Mouse (Mus musculus) gastrocnemius, postnatal 25 days (tissue): ENCODE measurements around the gene Spns2. TPM values are rescaled to one million over a fixed set of nuclear protein-coding genes. Genes with fewer than 3 reads are reported as not detected.
"Not testable (repeated sequence)": the region's sequence is repeated elsewhere in the genome, so short reads cannot be mapped to it uniquely, and the experiment has no call there.

Source experiments
- DNase-seq: peaks from one replicate; pipeline ENCODE4 v3.0.0; 2022
- total RNA-seq, 2 experiments: library from RNA; stranded (reverse); gene quantifications; 1 replicate in 1 of 2; 2 replicates in 1 of 2; pipeline ENCODE4 v1.2.3; 2021

Spns2 gene
- total RNA-seq, 2 experiments from 2014 or later: 12.4 to 16.9 TPM

DNA sequence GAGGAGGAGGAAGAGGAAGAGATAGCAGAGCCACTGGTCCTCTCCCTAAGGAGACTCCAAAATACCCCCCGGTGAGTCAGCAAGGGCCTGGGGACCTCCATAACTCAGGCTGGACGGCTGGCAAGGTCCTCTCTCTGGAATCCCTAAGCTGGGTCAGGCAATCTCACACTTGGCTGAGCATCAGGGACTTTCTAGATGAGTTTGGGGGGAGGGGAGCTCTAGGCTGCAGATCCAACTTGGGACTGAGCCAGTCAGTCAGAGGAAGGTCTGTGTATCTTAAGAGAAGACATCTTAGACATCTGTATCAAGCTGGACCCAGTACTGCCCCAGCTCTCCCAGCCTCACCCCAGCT is 54.0 kb downstream of the Spns2 start:
- peak; percentile 47 for DNase-seq

DNA sequence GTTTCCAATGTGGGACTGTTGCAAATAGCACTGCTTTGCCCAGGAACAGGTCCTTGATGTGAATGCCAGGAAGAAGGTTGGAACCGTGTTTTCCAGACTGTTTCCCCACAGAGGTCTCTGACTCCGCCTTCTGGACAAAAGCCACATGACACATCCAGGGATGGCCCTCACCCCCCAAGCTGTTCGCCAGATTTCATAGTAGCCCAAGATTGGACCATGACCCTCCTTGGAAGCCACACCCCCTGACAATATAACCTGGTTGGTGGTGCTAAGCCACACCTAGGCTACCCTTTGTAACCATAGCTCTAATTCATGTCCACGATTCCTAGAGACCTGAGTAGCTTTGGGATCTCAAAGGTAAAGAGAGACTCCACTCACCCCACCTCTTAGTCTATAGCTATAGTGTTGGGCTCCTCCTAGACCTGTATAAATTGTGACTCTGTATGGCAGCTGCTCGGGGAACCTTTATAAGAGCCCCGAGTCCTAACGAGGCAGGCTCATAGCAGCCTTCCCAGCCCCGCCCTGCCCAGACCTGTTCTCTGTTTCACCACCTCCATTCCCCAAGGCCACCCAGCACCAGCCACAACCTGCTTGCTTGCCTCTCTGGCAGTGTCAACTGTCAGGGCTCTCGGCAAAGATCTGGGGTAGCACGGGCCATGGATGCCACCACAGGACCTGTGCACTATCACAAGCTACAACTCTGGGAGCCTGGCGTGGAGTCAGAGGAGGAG is 54.6 kb downstream of the Spns2 start, which contains the start of gene Ggt6:
Gene Ggt6, plus strand, starts transcription at position 564 of the 731 bp plus-strand sequence.
- DNase-seq: peak; percentile 35

DNA sequence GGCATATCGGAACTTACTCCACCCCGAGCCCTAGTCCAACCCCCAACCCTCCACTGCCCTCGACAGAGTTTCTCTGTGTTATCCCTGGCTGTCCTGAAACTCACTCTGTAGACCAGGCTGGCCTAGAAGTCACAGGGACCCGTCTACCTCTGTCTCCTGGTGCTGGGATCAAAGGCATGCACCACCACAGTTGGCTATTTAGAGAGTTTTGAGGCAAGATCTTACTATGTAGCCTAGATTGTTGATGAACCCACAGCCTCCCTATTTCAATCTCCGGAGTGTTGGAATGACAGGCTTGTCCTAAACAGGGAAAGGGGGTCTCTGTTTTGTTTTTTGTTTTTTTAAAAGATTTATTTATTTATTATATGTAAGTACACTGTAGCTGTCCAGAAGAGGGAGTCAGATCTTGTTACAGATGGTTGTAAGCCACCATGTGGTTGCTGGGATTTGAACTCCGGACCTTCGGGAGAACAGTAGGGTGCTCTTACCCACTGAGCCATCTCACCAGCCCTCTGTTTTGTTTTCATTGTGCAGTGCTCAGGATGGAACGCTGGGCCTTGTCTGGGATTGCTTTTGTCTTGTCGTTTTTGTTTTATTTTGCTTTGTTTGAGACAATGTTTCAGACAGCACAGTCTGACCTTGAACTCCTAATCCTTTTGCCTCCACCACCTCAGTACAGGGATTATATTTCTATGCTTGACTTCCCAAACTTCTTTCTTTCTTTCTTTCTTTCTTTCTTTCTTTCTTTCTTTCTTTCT is 59.2 kb downstream of the Spns2 start:
- DNase-seq: not testable (repeated sequence)

DNA sequence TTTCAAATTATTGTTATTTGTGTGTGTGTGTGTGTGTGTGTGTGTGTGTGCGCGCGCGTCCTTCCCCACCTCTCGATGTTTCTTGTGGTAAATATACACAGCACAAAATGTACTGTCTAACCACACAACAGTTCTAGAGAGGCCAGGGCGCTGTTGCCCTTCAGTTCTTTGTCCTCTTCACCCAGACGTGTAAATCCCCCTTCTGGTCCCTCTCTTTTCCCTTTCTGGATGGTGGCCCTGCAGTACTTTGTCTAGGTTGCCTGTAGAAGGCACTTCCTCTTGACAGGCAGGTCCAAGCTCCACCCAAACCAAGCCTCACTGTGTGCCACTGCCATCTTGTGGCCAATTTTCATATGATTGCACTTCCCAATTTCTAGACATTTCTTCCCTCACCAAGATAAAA is 60.4 kb downstream of the Spns2 start:
- peak; percentile 57 for DNase-seq

DNA sequence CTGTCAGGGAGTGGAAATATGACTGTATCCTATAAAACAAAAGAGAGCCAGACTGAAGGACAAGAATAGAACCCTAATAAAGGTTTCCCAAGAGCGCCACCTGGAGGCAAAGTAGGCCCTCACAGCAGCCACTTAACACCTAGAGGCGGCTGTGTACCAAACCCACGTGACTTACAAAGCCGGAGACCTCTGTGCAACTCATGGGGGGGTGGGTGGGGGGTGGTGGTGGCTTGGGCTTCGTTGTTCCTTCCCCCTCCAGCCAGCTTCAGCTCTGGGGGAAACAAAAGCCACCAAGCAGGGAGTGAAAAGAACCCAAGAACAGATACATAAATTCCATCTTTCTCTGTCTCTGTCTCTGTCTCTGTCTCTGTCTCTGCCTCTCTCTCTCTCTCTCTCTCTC is 61.0 kb downstream of the Spns2 start:
- peak; percentile 63 for DNase-seq

DNA sequence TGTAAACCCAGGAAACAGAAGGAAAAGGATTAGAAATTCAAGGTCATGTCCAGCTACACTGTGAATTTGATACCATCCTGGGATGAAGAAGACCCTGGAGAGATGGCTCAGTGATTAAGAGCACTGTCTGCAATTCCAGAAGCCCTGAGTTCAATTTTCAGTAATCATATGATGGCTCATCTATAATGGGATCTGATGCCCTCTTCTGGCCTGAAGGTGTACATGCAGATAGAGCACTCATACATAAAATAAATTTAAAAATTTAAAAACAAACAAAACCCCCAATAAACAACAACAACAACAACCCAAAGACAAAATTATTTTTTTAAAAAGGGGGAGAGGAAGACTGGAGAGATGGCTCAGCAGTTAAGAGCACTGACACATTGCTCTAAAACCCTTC is 62.8 kb downstream of the Spns2 start:
- no peak for DNase-seq

DNA sequence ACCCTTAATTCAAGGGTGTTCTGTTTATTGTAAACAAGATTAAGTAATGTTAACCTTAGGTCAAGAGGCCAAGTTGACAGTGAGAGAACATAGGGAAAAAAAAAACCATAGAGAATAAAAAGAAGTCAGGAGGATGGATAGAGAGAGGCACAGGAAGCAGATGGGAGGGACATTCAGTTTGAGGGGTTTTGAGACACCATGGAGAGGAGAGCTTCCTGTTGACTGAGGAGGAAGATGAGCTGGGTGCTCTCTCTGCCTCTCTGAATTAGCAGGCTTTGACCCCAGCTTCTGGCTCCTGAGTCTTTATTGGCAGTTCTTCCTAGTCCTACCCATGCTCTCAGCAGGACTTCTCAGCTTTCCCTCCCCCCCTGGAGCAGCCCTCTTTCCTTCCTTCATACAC is 64.5 kb downstream of the Spns2 start:
- DNase-seq: no peak

DNA sequence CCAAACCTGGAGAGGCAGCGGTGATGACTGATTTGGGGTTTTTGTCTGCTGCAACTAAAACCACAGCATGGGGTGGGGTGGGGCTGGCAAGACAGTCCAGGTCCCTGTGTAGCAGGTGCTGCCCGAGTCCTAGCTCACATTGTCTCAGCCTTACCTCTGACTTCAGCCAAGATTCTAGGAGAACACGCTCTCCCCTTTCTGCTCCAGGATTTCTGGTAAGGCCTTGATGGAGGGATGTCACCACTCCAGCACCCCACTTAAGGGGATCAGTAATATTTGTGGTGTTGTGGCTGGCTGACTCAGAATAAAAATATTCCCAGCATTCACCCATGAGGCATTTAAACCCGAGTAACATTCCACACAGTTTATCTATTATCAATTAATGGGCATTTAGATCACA is 66.0 kb downstream of the Spns2 start:
- no peak for DNase-seq

DNA sequence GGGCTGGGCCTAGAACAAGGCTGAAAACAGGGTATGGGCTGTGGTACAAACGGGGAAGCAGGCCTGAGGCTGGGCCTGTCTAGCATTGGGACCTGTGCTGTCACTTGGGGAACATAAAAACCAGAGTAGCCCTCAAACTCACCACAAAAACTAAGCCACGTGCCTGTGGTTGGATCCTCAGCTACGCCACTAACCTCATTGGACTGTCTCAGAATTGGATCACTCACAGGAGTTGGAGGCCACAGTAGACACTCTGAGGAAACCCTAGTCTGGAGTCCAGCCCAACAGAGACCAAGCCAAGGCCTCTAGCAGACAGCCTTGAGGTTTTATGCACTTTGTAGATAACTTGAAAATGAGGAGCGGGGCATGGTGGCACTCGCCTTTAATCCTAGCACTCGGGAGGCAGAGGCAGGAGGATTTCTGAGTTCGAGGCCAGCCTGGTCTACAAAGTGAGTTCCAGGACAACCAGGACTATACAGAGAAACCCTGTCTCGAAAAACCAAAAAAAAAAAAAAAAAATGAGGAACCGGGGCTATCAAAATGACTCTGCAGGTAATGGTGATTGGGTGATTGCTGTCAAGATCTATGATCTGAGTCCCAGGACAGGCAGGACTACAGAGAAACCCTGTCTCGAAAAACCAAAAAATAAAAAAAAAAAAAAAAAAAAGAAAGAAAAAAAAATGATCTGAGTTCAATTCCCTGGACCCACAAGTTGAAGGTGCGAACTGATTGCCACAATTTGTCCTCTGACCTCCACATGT is 68.0 kb downstream of the Spns2 start:
- no peak for DNase-seq

DNA sequence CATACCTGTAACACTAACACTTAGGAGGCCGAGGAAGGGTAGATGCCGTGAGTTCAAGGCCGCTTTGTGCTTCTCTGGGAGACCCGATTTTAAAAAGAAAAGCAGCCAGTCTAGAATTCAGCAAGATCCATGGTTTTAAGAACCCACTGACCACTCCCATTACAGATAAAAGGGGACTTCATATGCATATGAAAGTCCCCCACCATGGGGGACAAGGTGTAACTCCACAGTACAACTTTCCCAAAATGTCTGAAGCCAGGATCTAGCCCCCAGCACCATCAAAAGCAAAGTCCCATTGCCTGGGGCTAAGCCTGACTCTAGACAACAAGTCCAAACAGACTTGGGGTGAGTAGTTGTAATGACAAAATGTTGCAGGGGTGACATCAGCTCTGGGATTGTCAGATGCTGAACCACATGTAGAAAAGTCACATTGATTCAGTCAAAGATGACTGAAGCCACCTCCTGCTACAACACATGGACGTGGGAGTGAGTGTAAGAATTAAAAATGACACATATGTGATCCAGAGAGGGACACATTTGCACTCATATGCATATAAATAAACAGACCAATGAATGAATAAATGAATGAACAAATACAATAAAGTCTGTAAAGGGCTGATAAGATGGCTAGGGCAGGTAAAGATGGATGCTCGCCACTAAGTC is 69.1 kb downstream of the Spns2 start:
- DNase-seq: no peak

DNA sequence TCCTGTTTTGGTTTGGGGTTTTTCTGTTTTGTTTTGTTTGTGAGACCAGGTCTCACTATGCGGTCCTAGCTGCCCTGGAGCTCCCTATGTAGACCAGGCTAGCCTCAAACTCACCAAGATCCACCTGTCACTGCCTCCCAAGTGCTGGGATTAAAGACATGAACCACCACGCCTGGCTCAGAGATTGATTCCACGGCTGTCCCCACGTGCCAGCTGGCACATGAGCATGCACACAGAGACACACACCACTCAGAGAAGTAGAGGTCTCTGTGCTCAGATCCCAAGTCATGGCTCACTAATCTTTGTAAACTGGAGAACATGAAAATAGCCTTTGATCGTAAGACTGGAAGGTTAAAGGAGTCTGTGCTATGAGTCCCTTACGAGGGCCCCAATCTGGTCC is 70.7 kb downstream of the Spns2 start:
- DNase-seq: no peak

DNA sequence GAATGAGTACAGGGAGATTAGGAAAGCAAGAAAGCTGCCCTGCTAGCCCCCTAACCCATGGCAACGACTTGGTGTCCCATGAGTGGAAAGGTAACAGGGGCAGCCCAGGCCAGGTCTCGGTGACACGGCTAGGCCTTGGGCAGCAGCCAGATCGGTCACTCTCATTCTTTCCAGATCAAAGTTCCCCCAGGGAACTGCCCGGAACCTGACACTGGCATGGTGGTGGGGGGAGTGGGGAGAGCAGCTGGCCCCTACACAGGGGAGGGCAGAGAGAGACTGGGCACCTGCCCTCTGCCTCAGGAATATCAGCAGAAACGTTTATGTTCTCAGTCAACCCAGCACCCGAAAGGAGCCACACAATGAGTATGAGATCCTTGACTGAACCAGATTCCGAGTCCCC is 71.5 kb downstream of the Spns2 start:
- DNase-seq: peak; percentile 83

DNA sequence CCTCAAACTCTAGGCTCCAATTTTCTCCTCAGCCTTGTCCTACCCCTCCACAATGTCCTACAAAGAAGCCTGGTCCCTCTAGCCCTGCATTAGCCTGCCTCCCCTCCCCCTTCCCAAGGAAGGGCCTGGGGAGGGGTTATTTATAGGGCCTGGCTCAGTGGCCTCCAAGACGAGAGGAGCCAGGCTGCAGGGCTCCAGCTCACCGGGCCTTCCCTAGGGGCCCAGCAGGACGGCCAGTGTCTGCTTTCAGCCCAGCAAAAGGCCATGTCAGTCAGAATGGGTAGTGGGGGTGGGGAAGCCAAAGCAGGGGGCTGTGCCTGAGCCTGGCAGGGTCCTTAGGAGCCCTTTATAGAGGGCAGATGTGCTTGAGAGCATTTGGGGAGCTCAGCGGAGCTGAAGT is 72.3 kb downstream of the Spns2 start:
- DNase-seq: peak; percentile 85

DNA sequence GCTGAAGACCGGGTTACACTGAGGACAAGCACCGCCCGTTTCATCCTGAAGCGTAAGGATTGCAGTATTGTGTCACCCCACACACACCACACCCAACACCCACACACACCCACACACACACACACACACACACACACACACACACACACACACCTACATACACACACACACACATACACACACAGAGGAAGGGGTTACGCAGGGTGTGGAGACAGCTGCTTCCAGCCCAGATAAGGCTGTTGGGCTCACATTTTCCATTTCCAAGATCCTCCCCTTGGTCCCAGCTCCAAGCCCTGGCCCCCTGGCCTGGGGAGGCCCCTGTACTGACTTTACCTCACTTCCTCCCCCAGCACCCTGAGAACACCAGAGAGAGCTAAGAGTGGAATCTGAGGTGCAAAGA is 73.0 kb downstream of the Spns2 start:
- no peak for DNase-seq

DNA sequence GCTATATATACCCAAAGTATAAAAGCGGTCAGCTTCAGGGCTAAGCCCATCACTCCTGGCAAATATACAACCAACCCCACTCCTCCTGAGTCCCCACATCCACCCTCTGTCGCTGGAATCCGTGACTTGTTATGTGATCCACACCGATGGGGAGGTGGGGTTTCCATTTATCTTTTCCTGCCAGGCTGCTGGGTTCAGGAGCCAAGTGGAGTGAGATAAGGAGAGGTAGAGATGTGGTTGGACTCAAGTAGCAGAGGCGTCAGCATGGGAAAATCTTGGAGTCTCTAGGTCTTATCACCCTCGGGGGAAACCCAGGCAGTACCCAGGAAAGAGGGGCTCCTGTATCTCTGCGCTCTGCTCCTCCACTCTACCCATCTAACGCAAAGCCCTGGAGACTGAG is 74.5 kb downstream of the Spns2 start:
- no peak for DNase-seq

DNA sequence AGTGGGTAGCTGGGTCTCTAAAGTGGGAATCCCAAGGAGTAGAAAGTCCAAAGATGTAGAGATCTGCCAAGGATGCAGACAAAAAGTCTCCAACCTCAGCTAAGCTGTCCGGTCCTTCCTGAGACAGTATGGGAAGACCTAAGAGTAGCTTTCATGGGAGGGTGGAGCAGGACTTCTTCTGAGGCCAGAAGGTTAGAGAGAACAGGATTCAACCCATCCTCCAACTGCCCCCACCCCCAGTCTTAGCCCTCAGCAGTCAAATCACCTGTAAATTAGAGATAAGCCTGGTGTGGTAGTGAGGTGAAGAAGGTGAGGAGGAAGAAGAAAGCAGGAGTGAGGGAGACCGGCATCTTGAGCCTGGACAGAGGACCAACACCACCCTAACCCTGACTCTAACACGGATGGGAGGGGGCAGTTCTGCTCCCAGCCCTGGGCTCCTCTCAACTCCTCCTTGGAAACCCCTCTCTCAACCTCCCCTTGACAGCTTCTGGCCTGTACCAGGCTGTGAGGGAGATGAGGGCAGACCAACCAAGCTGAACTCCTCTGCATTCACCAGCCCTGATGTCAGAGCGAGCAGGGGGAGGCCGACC is 76.0 kb downstream of the Spns2 start:
- no peak for DNase-seq

DNA sequence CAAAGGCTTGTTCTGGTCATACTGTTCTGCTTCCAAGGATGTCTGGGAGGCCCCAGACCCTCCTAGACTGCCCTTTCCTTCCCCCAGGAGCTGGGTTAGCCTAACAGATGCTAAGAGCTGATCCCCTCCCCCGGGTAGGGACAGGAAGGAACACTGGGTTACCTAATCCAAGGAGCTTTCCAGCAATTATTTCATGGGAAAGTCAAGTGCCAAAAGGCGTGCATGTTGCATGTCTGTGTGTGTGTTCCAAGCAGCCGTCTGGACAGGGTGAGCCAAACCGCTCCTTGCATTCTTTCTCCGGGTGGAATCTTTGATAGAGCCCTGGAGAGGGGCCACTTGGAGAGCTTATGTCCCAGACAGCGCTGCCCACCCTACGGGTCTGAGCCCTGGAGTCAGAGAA is 76.7 kb downstream of the Spns2 start:
- DNase-seq: peak; percentile 66

DNA sequence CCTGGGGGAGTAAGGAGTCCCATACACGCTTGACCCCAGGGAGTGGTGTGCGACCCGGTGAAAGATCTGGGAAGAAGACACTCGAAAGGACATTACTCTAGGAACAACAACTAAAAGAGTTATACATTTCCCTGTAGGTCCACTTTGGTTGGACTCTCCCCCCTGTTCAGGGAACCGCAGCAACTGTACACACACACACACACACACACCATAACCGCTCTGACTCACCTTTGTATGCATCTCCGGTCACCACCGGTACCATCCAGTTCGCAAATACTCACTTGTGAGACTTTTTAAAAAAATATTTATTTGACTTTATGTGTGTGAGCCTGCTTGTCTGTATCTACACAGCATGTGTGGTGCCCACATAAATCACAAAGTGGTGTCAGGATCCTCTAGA is 77.8 kb downstream of the Spns2 start:
- no peak for DNase-seq

DNA sequence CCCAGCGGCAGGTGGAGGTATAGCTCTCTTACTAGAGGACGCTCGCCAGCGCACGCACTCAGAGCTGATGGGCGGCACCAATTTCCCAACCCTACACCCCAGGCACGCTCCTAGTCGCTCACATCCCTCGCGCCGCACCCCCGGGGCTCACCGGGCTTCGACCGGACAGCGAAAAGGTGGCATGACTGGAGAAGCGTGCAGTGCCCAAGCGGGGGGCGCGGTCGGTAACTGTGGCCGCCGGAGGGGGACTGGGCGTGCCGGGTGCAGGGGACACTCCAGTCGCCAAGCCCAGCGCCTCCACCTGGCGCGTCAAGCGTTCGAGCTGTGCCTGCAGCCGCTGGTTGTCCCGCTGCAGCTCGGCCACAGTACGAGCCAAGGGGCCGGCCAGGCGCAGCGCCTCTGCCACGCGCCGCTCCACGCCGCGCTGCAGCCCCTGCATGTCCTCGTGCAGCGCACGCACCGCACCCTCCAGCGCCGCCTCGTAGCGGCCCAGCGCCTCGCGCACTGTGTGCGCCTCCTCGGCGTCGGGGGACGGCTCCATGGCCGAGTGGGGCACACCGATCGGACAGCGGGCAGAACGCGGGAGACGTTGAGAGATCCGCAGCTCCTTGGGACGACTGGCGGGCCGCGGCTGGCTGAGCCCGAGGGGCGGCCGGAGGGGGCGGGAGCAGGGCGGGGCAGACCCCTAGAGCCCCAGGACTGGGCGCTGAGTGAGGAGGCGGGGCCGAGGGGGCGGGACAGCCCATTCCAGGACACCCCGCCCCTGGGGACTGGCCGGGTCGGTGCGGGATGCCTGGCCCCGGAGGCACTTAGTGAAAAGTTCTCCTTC is 78.4 kb downstream of the Spns2 start, which contains the start of gene Smtnl2:
Gene Smtnl2, minus strand, starts transcription at position 621 of the 829 bp plus-strand sequence.
- peak; percentile 96 for DNase-seq

DNA sequence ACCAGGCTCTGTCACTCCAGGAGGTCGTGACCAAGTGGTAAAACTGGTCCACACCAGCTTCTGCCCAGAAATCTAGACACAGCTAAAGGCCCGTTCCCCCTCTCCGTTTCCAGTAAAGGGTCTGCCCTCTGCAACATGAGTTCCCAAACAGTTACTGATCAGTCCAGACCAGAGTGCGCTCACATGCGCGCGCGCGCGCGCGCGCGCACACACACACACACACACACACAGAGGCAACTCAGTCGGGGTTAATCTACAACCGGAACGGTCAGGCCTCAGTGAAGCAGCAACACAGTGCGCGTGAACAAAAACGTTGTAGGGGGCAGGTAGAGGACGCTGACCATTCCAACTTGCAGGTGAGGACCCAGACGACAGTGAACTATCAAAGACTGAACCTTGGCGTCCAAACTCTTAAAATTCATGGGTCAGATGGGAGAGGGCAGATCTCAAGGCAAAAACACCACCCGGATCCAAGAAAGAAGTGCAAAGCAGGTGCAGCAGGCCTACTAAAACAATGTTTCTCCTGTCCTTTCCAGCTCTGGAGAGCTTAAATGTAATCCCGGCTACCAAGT is 79.1 kb downstream of the Spns2 start:
- DNase-seq: no peak
